ENCODE assay signal across 16 mouse cellular contexts in the genomic region with DNA sequence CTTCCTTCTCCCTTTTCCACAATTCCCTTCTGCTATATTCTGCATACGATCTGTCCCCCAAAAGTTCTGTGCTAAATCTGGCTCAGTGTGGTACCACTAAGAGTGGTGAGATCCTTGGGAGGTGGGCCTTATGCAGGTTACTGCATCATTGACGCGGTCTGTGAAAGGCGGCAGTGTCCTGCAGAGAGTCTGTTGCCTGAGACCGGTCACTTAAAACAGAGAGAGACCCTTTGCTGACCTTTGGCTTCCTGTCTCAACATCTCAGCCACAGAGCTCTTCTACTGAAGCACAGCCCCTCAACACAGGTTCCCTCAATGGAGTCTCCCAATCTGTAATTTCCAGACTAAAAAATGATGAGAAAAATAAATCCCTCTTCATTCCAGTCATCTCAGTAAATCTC.
"Had no signal": no experiment of that assay in that cellular context is flagged by ENCODE, and none has a peak within 500 bp of the region (broad histone marks: within the 10 kb centered on the region; RNA-seq: fewer than 3 reads in every experiment).

No protein-coding gene starts in this region.

- DNase-seq: cerebellum, adult 2 months; cerebellum, adult 8-10 months; cerebellum, adult 9-10 months; cerebellum, adult 9-11 months; cerebellum, postnatal 10 days; cerebellum, postnatal 14 days; cerebellum, postnatal 25 days; cerebellum, postnatal 36 days; forebrain, postnatal 0 days; gastrocnemius, adult 2 months; gastrocnemius, postnatal 10 days; gastrocnemius, postnatal 14 days; gastrocnemius, postnatal 25 days; gastrocnemius, postnatal 36 days; heart, adult 18-20 months; heart, adult 2 months had no signal
